Mouse (Mus musculus): Measurements from ENCODE around the gene Vmn1r62. TPM values are rescaled to one million over a fixed set of nuclear protein-coding genes. Genes with fewer than 3 reads are reported as not detected.

Vmn1r62 gene
- polyA plus RNA-seq (2012; rRNA removed; ENCODE audit: low replicate concordance), result not detected in 2 replicates

DNA sequence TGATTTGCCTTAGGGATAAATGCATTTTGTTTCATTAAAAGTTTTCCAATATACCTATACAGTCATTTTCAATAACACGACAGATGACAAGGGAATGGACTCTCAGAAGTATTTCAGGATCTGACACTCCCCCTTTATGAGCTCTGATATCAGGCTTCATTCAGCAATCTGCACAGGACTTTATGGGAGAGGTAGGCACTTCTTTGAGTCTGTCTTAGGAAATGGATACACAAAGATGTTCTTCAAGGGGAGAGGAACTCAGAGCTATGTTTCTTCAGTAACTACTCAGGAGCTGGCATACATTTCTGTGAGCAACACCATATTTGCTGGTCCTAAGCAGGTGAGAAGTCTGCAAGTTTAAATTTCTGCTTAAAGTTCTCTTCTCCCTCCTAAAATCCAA is at the start of gene Vmn1r62:
Gene Vmn1r62, plus strand, starts transcription at position 301 of the 400 bp plus-strand sequence.

Other genes starting within 250 kb of the Vmn1r62 start
- not detected in 2 replicates for gene Vmn1r59, start 216.9 kb upstream of the Vmn1r62 start, polyA plus RNA-seq (2012; rRNA removed; ENCODE audit: low replicate concordance)
- gene Vmn2r28, start 179.7 kb upstream of the Vmn1r62 start, polyA plus RNA-seq (2012; rRNA removed; ENCODE audit: low replicate concordance), result not detected in 2 replicates
- not detected in 2 replicates for gene Vmn1r60, start 126.3 kb upstream of the Vmn1r62 start, polyA plus RNA-seq (2012; rRNA removed; ENCODE audit: low replicate concordance)
- not detected in 2 replicates for gene Vmn1r61, start 60.3 kb upstream of the Vmn1r62 start, polyA plus RNA-seq (2012; rRNA removed; ENCODE audit: low replicate concordance)
- gene Vmn1r63, start 131.8 kb downstream of the Vmn1r62 start, polyA plus RNA-seq (2012; rRNA removed; ENCODE audit: low replicate concordance), result not detected in 2 replicates
- gene Vmn1r64, start 210.9 kb downstream of the Vmn1r62 start, polyA plus RNA-seq (2012; rRNA removed; ENCODE audit: low replicate concordance), result not detected in 2 replicates